Mouse (Mus musculus) heart, adult 2 months (tissue): Measurements from ENCODE around the gene Fahd1.
A peak's percentile ranks its signal among the peaks of the same experiment; 100 is the strongest.

Experiments
- EP300 ChIP-seq: fragments of 200-500 bp; IDR thresholded peaks from 2 replicates; pipeline ENCODE4 v1.6.1; 2011; ENCODE audit warnings: low read depth, low read length, control low read depth; ENCODE audit not compliant: insufficient read depth
- POLR2A ChIP-seq: fragments of 200-500 bp; IDR thresholded peaks from 2 replicates; pipeline ENCODE4 v1.6.1; 2011; ENCODE audit warnings: mild to moderate bottlenecking, low read depth, low read length, control low read depth; ENCODE audit not compliant: insufficient read depth

- TF ChIP-seq POLR2A (peak; percentile 49), EP300 (0 out of 2 replicates have a peak, but pooled peaks have one; percentile 27)
These were observed 38.7 kb upstream of the Fahd1 start for GRCm38 (mm10) chr17:24888862-24889261.
